Mouse (Mus musculus): ENCODE results near the gene Scaf1. TPM values are rescaled to one million over a fixed set of nuclear protein-coding genes. Genes with fewer than 3 reads are reported as not detected.

The Scaf1 gene
- polyA plus RNA-seq, 1 experiment from 2014 or later, result 56.7 TPM

DNA sequence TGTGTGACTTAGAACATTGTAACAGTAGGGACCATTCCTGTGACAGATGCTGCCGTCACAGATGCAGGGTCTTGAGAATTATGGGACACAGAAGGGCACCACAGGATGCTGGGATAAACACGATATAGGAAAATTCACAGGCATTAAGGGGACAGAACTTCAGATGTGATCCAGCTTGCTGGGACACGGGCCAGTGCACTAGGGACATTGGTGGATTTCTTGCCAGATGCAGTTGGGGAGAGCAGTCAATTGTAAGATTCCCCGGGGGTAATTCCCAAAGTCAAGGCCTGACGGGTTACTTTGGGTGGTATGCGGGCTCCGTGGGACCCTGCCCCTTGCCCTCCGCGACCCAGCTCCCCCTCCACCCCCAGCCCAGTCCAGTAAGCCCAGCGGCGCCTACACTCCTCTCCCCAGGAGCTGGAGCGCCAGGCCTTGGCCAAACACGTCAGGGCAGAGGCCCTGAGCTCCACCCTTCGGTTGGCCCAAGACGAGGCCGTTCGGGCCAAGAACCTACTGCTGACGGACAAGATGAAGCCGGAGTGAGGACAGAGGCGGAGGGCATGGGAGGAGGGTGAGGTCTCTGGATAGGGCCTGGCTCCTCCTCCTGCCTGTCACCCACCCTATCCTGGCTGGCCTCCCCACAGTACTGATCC is 58.9 kb downstream of the Scaf1 start:
- peaks cover 6% of the 10 kb centered on the region for H3K4me1 ChIP-seq
- no peak for ATAC-seq (replicated peaks)
- H3K27ac ChIP-seq, result no peak overlapping the region; the same call in 1 of the 2 replicates
- no peak overlapping the region for H3K4me2 ChIP-seq
- H3K9me3 ChIP-seq, result no peaks in the 10 kb centered on the region
- no peak overlapping the region for H3K4me3 ChIP-seq
- WGBS, result 79% methylated on average over 20 of the region's 20 CpGs
- no peak overlapping the region for H3K9ac ChIP-seq
- H3K36me3 ChIP-seq (replicated peaks), result peaks cover 9% of the 10 kb centered on the region; the same call in 1 of the 2 replicates
- H3K27me3 ChIP-seq (replicated peaks), result peaks cover 3% of the 10 kb centered on the region; the same call in 1 of the 2 replicates

DNA sequence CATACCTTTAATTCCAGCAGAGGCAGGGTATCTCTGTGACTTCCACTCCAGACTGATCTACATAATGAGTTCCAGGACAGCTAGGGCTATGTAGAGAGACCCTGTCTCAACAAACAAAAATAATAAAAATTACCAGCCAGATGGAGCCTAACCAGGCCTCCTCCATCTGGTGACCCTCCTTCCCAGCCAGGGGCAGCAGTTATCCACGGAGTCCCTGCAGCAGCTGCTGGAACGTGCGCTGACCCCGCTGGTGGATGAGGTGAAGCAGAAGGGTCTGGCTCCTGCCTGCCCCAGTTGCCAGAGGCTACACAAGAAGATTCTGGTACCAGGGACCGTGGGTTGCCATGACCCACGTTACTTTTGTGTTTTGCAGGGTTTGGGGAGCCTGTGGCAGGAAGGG is 59.9 kb downstream of the Scaf1 start:
- H3K4me3 ChIP-seq, result no peak overlapping the region
- no peaks in the 10 kb centered on the region for H3K9me3 ChIP-seq
- peaks cover 9% of the 10 kb centered on the region; the same call in 1 of the 2 replicates for H3K36me3 ChIP-seq (replicated peaks)
- H3K4me2 ChIP-seq, result no peak overlapping the region
- peaks cover 16% of the 10 kb centered on the region for H3K4me1 ChIP-seq
- WGBS, result 60% methylated on average over 6 of the region's 6 CpGs
- no peak for ATAC-seq (replicated peaks)
- no peak overlapping the region for H3K27ac ChIP-seq
- H3K27me3 ChIP-seq (replicated peaks), result peaks cover 11% of the 10 kb centered on the region
- no peak overlapping the region for H3K9ac ChIP-seq

DNA sequence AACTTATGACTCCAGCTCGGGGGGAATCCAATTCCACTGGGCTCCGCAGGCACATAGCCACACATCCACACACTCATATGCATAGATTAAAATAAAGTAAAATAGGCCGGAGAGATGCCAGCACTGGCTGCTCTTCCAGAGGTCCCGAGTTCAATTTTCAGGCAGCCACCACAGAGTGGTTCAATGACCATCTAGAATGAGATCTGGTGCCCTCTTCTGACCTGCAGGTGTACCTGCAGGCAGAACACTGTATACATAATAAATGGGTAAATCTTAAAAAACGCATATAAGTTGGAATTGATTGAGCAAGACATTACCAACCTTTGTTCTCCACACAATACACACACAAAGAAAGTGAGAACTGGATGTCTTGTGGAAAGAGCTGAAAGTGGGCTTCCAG is 60.5 kb downstream of the Scaf1 start:
- Histone ChIP-seq H3K9me3 (no peaks in the 10 kb centered on the region), H3K36me3 (replicated peaks) (peaks cover 4% of the 10 kb centered on the region; the same call in 1 of the 2 replicates), H3K4me1 (peaks cover 16% of the 10 kb centered on the region), H3K9ac (no peak overlapping the region), H3K4me2 (no peak overlapping the region), H3K27me3 (replicated peaks) (peaks cover 17% of the 10 kb centered on the region), H3K27ac (no peak overlapping the region), H3K4me3 (no peak overlapping the region)
- ATAC-seq (replicated peaks), result no peak
- WGBS, result 56% methylated on average over 5 of the region's 5 CpGs

DNA sequence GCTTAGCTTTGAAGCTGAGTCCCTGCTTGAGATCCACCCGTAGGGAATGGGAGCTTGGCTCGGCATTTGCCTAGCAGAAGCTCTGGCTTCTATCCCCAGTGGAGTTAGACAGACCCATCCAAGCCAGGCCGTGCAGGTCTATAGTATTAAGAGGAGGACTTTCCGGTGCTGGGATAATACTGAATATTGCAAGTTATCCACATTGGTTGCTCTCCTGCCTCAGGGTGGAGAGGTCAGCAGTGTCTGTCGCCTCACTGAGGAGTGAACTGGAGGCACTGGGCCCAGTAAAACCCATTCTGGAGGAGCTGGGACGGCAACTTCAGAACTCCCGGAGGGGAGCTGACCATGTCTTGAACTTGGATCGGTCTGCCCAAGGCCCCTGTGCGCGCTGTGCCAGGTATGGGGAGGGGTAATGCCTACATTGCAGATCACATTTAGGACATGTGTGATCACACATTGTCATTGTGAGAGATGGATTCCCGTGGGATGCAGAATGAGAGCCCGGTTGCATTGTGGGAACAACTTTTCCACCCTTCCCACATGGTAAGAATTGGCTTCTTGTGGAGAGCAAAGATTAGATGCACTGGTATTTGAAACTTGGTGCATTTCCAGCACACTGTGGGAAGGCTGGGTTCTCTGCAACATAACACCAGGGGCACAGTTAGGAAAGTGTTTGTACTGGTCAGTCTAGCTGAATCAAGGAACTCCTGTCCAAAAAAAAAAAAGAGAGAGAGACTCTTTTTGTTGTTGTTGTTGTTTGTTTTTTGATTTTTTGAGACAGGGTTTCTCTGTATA is 61.9 kb downstream of the Scaf1 start:
- 82% methylated on average over 12 of the region's 12 CpGs for WGBS
- Histone ChIP-seq H3K36me3 (replicated peaks) (no peaks in the 10 kb centered on the region), H3K4me3 (no peak overlapping the region), H3K4me1 (peaks cover 16% of the 10 kb centered on the region), H3K27me3 (replicated peaks) (peaks cover 26% of the 10 kb centered on the region), H3K27ac (no peak overlapping the region), H3K4me2 (no peak overlapping the region), H3K9me3 (no peaks in the 10 kb centered on the region), H3K9ac (no peak overlapping the region)
- no peak for ATAC-seq (replicated peaks)

DNA sequence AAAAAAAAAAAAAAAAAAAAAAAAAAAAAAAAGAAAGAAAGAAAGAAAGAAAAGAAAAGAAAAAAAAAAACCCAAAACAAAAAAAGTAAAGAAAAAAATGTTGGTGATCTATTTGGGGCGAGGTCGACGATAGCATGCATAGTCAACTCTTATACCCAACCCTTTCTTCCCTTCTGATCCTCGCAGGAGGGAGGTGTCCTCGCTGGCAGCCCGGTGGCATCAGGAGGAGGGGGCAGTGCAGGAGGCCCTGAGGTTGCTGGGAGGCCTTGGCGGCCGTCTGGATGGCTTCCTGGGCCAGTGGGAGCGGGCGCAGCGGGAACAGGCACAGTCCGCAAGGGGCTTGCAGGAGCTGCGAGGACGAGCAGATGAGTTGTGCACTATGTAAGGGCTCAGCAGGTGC is 62.6 kb downstream of the Scaf1 start:
- Histone ChIP-seq H3K27ac (no peak overlapping the region), H3K4me2 (no peak overlapping the region), H3K9ac (no peak overlapping the region), H3K4me1 (peaks cover 16% of the 10 kb centered on the region), H3K36me3 (replicated peaks) (no peaks in the 10 kb centered on the region), H3K27me3 (replicated peaks) (peaks cover 26% of the 10 kb centered on the region), H3K4me3 (no peak overlapping the region), H3K9me3 (no peaks in the 10 kb centered on the region)
- WGBS, result 61% methylated on average over 14 of the region's 14 CpGs
- no peak for ATAC-seq (replicated peaks)

Small RNA genes within 50 kb of the gene (microRNA-seq; reads per million reads assigned to microRNA genes)
- gene Mir7054, result 0.74 reads per million

Other genes with a start within 250 kb of the Scaf1 start
- gene Nup62, start 200.3 kb downstream of the Scaf1 start, polyA plus RNA-seq (2015; fragmentation: Nextera tagmentation; extraction: Ambion mirVana), result 49.9 and 52.7 TPM in 2 replicates
- 1.6 and 2.2 TPM in 2 replicates for gene Il4i1, start 200.0 kb downstream of the Scaf1 start, polyA plus RNA-seq (2015; fragmentation: Nextera tagmentation; extraction: Ambion mirVana)
- 2.8 and 3.9 TPM in 2 replicates for gene Atf5, start 199.7 kb downstream of the Scaf1 start, polyA plus RNA-seq (2015; fragmentation: Nextera tagmentation; extraction: Ambion mirVana)
- 89.7 and 91.1 TPM in 2 replicates for gene Akt1s1, start 167.4 kb downstream of the Scaf1 start, polyA plus RNA-seq (2015; fragmentation: Nextera tagmentation; extraction: Ambion mirVana)
- gene Tbc1d17, start 167.3 kb downstream of the Scaf1 start, polyA plus RNA-seq (2015; fragmentation: Nextera tagmentation; extraction: Ambion mirVana), result 121 and 122 TPM in 2 replicates
- gene Pnkp, start 159.2 kb downstream of the Scaf1 start, polyA plus RNA-seq (2015; fragmentation: Nextera tagmentation; extraction: Ambion mirVana), result 30.5 and 32.8 TPM in 2 replicates
- 517 and 553 TPM in 2 replicates for gene Ptov1, start 146.6 kb downstream of the Scaf1 start, polyA plus RNA-seq (2015; fragmentation: Nextera tagmentation; extraction: Ambion mirVana)
- 179 TPM in 2 replicates for gene Med25, start 123.7 kb downstream of the Scaf1 start, polyA plus RNA-seq (2015; fragmentation: Nextera tagmentation; extraction: Ambion mirVana)
- gene Fuz, start 120.3 kb downstream of the Scaf1 start, polyA plus RNA-seq (2015; fragmentation: Nextera tagmentation; extraction: Ambion mirVana), result 20.3 and 22.9 TPM in 2 replicates
- gene Ap2a1, start 86.9 kb downstream of the Scaf1 start, polyA plus RNA-seq (2015; fragmentation: Nextera tagmentation; extraction: Ambion mirVana), result 122 and 140 TPM in 2 replicates
- 0.11 and 0.21 TPM in 2 replicates for gene Tsks, start 73.2 kb downstream of the Scaf1 start, polyA plus RNA-seq (2015; fragmentation: Nextera tagmentation; extraction: Ambion mirVana)
- 56.5 and 58.2 TPM in 2 replicates for gene Cpt1c, start 41.5 kb downstream of the Scaf1 start, polyA plus RNA-seq (2015; fragmentation: Nextera tagmentation; extraction: Ambion mirVana)
- 697 and 717 TPM in 2 replicates for gene Prmt1, start 29.8 kb downstream of the Scaf1 start, polyA plus RNA-seq (2015; fragmentation: Nextera tagmentation; extraction: Ambion mirVana)
- gene Irf3, start 18.7 kb downstream of the Scaf1 start, polyA plus RNA-seq (2015; fragmentation: Nextera tagmentation; extraction: Ambion mirVana), result 61.9 and 66.8 TPM in 2 replicates
- 10.0 and 12.3 TPM in 2 replicates for gene Bcl2l12, start 17.7 kb downstream of the Scaf1 start, polyA plus RNA-seq (2015; fragmentation: Nextera tagmentation; extraction: Ambion mirVana)
- gene Rras, start 1.6 kb upstream of the Scaf1 start, polyA plus RNA-seq (2015; fragmentation: Nextera tagmentation; extraction: Ambion mirVana), result 12.5 and 15.2 TPM in 2 replicates
- 16.2 and 18.1 TPM in 2 replicates for gene Prr12, start 36.5 kb upstream of the Scaf1 start, polyA plus RNA-seq (2015; fragmentation: Nextera tagmentation; extraction: Ambion mirVana)
- 67.2 and 72.1 TPM in 2 replicates for gene Nosip, start 46.1 kb upstream of the Scaf1 start, polyA plus RNA-seq (2015; fragmentation: Nextera tagmentation; extraction: Ambion mirVana)
- gene Prrg2, start 46.3 kb upstream of the Scaf1 start, polyA plus RNA-seq (2015; fragmentation: Nextera tagmentation; extraction: Ambion mirVana), result 15.7 and 15.9 TPM in 2 replicates
- 55.4 and 62.2 TPM in 2 replicates for gene Rcn3, start 75.9 kb upstream of the Scaf1 start, polyA plus RNA-seq (2015; fragmentation: Nextera tagmentation; extraction: Ambion mirVana)
- 32.0 and 36.8 TPM in 2 replicates for gene Fcgrt, start 87.5 kb upstream of the Scaf1 start, polyA plus RNA-seq (2015; fragmentation: Nextera tagmentation; extraction: Ambion mirVana)
- 742 and 762 TPM in 2 replicates for gene Rps11, start 108.1 kb upstream of the Scaf1 start, polyA plus RNA-seq (2015; fragmentation: Nextera tagmentation; extraction: Ambion mirVana)
- 582 and 606 TPM in 2 replicates for gene Rpl13a, start 112.4 kb upstream of the Scaf1 start, polyA plus RNA-seq (2015; fragmentation: Nextera tagmentation; extraction: Ambion mirVana)
- not detected in 2 replicates for gene Gm45713, start 119.9 kb upstream of the Scaf1 start, polyA plus RNA-seq (2015; fragmentation: Nextera tagmentation; extraction: Ambion mirVana)
- gene Flt3l, start 120.1 kb upstream of the Scaf1 start, polyA plus RNA-seq (2015; fragmentation: Nextera tagmentation; extraction: Ambion mirVana), result 2.1 and 2.3 TPM in 2 replicates
- 87.1 and 90.0 TPM in 2 replicates for gene Pih1d1, start 137.9 kb upstream of the Scaf1 start, polyA plus RNA-seq (2015; fragmentation: Nextera tagmentation; extraction: Ambion mirVana)
- 16.1 and 19.8 TPM in 2 replicates for gene Aldh16a1, start 138.2 kb upstream of the Scaf1 start, polyA plus RNA-seq (2015; fragmentation: Nextera tagmentation; extraction: Ambion mirVana)
- 0.59 and 1.0 TPM in 2 replicates for gene Slc17a7, start 147.6 kb upstream of the Scaf1 start, polyA plus RNA-seq (2015; fragmentation: Nextera tagmentation; extraction: Ambion mirVana)
- gene Gfy, start 163.2 kb upstream of the Scaf1 start, polyA plus RNA-seq (2015; fragmentation: Nextera tagmentation; extraction: Ambion mirVana), result not detected in 2 replicates
- 0.68 and 0.93 TPM in 2 replicates for gene Pth2, start 164.6 kb upstream of the Scaf1 start, polyA plus RNA-seq (2015; fragmentation: Nextera tagmentation; extraction: Ambion mirVana)
- gene Ccdc155, start 188.5 kb upstream of the Scaf1 start, polyA plus RNA-seq (2015; fragmentation: Nextera tagmentation; extraction: Ambion mirVana), result 0.63 and 0.84 TPM in 2 replicates
- 4.0 and 5.8 TPM in 2 replicates for gene Dkkl1, start 195.8 kb upstream of the Scaf1 start, polyA plus RNA-seq (2015; fragmentation: Nextera tagmentation; extraction: Ambion mirVana)
- 45.7 and 55.8 TPM in 2 replicates for gene Tead2, start 199.4 kb upstream of the Scaf1 start, polyA plus RNA-seq (2015; fragmentation: Nextera tagmentation; extraction: Ambion mirVana)
- 1.3 and 1.7 TPM in 2 replicates for gene Cd37, start 222.8 kb upstream of the Scaf1 start, polyA plus RNA-seq (2015; fragmentation: Nextera tagmentation; extraction: Ambion mirVana)
- gene Slc6a16, start 224.7 kb upstream of the Scaf1 start, polyA plus RNA-seq (2015; fragmentation: Nextera tagmentation; extraction: Ambion mirVana), result 0.50 and 0.91 TPM in 2 replicates

Data from midbrain, embryonic 15.5 days (tissue).